Mouse (Mus musculus) spleen, postnatal 36 days (tissue): Measurements from ENCODE around the gene Prlh.

Experiments
- DNase-seq, 2 experiments: peaks; one replicate each; pipeline ENCODE4 v3.0.0; 2022; ENCODE audit warnings: low spot score in 2 of 2, mixed read lengths in 1 of 2

Gene Prlh

DNA sequence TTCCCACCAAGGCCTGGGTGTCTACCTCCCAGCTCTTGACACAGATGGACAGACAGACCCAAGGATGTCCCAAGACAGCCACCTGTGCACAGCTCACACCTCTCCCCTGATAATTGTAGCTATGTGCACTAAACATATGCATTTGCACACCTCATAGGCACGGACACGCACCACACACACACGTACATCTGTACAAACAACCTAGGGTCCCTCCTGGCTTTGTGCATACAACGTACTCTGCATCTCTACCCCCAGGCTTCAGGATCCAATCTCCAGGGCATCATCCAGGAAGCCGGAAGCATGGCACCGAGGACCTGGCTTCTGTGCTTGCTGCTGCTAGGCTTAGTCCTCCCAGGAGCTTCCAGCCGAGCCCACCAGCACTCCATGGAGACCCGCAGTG lies at the start of gene Prlh:
TSS of gene Prlh (plus strand) at position 301 of the 400 bp plus-strand sequence.
- DNase-seq: no peak

- DNase-seq: no peak
Observed at GRCm38 (mm10) chr1:90903211-90903945, 49.5 kb upstream of the Prlh start.

GRCm38 (mm10) chr1:90903971-90904458 lies 48.9 kb upstream of the Prlh start:
- no peak for DNase-seq

- no peak for DNase-seq
Observed at GRCm38 (mm10) chr1:90904729-90905404, 48.0 kb upstream of the Prlh start.

- no peak for DNase-seq
Observed at GRCm38 (mm10) chr1:90906357-90906756, 46.6 kb upstream of the Prlh start.

DNA sequence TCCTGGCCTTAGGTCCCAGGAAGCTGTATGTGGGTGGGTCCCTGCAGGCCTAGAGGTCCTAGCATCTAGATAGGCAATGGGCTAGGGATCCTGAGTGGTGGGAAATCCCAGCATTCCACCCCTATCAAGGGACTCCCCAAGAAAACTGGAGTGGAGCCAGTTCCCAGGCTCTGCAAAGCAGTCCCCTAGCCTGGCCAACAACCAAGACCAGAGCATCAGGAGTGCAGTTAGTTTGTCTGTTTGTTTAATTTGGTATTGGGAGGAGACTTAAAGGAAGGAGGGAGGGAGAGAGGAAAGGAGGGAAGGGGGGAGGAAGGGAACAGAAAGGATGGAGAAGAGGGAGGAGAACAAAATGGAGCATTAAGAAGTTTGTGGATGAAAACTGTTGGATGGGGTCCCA lies 43.7 kb upstream of the Prlh start:
- peak in 1 of 2 experiments; percentile 30 for DNase-seq

DNA sequence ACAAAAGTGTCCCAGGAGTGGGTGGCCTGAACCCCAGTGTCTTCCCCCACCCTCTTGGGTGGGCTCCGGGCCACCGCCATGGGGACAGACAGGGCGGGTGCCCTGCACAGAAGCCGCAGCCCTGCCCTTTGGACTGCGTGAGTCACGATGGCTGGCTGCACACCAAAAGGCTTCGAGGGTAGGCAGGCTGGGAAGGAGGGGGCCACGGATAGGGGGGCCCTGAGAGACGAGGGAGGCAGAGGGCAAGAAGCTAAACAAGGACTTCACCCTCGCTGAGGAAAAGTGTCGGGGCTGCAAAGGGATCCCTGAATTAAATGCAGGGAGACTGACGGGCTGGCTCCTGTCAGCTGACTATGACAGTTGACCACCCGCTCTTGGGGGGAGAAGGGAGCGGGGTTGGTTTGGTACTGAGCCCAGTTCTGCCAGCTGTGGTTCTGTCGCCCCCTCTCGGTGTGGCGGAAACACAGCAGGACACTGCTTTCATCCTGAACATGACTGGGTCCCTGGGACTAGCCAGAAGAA lies 43.2 kb upstream of the Prlh start:
- no peak for DNase-seq

- no peak for DNase-seq
Observed at GRCm38 (mm10) chr1:90913231-90913630, 39.7 kb upstream of the Prlh start.

DNA sequence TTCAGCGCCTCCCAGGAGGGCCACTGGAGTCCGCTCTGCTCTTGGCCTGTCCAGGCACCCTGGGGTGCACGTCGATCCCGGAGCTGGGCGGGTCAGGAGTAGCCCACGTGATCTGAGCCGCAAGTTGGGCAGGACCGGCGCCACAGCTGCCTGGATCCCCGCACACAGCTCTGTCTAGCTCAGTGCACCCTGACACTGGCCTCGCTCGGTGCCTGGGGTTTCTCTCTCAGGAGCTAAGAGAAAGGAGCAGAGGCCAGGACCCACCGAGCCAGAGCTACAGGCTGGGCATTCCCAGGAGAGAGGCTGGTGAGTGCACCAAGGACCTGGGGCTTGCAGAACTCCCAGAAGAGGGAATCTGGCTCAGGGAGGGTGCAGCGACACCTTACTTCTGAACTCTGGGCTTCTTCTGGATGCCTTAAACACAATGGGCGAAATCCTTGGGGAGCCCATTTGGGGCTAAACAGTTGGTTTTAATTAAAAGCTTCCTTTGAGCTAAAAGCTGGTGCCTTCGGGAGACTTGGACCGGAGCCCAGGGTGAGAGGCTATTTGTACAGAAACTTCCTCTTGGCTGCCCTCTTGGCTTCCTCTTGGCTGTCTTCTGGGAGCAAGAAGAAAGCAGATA lies 37.8 kb upstream of the Prlh start, which contains the start of gene Mlph:
TSS of gene Mlph (plus strand) at position 138 of the 622 bp plus-strand sequence.
- DNase-seq: no peak

- DNase-seq: no peak
Observed at GRCm38 (mm10) chr1:90917509-90917908, 35.4 kb upstream of the Prlh start.

GRCm38 (mm10) chr1:90921687-90922086 lies 31.2 kb upstream of the Prlh start:
- DNase-seq: no peak

- no peak for DNase-seq
Observed at GRCm38 (mm10) chr1:90926030-90926429, 26.9 kb upstream of the Prlh start.

DNA sequence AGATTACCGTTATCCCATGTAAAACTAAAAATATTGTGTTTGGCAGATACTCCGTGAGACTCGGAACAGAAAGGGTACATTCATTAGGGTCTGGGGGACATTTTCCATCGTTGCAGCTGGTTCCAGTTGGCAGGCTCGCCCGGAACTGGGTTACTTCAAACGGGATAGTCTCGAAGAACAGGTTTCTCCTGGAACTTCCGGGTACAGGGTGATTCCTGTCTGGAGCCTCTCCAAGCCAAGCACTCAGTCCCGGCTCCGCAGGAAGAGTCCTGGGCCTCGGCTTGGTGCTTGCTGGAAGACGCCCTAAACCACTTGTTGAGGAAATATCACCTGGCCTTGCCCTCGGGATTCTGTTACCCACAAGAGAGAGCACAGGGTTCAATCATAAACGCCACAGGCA lies 25.6 kb upstream of the Prlh start:
- no peak for DNase-seq

GRCm38 (mm10) chr1:90927929-90928574 lies 24.9 kb upstream of the Prlh start:
- DNase-seq: no peak

DNA sequence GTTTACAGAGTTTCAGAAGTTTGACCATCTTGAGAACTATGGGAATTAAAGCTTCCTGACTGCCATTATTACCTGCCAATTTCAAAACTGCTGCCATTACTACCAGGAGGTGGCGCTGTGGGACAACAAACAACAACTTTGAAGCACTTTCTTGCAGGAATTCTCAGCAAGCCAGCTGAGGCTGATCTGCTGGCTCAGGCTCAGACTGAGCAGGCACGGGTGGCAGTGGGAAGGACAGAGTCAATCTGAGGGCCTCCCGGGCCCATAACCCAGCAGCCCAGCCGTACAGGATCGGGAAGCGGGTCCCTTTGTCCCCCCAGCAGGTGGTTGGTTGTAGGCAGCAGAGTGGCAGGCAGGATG lies 24.4 kb upstream of the Prlh start:
- DNase-seq: peak; percentile 8 to 40

DNA sequence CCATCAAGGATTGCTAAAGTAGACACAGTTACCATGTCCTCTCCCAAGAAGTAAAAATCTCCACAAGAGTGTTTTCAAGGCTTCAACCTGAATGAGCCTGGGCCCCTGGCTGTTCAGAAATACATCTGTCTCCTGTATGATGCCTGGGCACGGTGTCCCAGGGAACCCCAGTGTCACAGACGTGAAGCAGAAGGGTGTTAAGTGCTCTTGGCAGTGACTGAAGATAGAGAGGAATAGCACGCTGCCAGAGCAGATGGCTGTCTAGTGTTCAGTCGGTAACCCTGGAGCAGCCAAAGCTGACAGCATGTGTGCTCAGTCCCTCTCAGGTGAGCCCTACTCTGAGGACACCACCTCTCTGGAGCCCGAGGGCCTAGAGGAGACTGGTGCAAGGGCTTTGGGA lies 19.9 kb upstream of the Prlh start:
- DNase-seq: no peak

DNA sequence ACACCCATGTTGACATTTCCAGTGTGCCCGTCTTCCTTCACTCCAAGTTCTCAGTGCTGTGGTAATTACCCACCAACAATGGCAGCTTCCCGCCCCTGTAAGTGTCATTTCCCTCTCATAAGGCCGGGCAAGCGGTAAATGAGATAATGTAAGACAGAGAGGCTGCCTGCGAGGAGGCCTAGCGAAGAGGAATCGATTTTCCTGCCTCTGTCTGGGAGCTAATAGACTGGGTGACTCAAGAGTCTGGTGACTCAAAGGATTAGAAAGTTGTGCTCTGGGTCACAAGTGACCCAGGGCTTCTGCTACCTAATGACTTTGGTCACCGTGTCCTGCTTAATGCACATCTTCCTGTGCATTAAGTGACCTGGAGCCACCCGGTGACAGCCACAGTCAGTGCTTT lies 15.9 kb upstream of the Prlh start:
- no peak for DNase-seq

DNA sequence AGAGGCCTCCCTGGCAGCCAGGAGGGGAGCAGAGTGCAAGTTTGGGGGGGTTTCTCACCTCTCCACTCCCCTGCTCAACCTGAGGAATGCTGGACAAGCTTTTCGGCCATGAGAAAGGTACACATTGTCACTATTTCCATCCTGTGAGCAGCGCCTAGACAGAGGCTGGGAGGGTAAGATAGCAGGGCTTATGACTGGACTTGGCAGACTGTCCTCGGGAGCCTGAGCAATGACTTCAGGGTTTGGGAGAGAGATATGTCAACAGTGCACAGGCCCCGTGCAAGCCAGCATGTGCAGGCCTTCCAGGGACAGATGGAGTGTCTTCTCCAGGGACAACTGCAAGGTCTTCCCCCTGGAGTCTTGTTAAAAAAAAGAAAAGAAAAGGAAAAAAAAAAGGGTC lies 12.9 kb upstream of the Prlh start:
- DNase-seq: no peak

DNA sequence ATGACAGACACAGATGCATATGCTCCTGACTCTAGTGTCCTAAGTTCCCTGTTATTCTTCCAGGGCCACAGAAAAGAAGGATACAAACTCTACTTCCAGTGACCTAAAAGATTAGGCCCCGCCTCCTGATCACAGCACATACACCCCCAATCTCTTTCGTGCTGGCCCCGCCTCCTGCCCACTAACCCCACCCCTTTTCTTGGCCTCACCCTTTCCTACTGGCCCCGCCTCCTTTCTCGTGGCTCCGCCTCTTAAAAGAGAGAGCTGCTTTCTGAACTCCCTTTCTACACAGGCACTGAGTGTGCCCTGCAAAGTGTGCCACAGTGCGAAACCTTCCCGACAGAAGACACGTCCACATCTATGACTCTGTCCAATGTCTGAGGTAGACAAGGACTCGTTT lies 7.7 kb upstream of the Prlh start:
- DNase-seq: no peak

GRCm38 (mm10) chr1:90947252-90947651 lies 5.7 kb upstream of the Prlh start:
- DNase-seq: no peak

DNA sequence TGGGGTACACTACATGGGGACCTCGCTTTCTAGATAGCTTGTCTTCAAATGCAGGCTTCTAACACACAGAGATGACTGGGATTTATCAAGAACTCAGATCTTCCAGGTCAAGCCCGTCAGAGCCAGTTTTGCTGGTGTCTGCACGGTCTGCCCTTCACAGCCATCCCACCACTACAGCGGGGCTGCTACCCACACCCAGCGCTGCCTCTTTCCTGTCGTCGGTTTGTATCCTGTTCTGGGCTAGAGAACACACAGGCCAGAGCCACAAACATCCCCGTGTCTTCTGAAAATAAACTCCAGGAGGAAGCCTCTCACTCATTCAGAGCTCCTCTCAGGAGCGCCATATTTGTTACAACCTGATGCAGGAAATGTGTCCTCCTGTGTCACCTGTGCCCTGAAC lies 3.6 kb upstream of the Prlh start:
- no peak for DNase-seq

DNA sequence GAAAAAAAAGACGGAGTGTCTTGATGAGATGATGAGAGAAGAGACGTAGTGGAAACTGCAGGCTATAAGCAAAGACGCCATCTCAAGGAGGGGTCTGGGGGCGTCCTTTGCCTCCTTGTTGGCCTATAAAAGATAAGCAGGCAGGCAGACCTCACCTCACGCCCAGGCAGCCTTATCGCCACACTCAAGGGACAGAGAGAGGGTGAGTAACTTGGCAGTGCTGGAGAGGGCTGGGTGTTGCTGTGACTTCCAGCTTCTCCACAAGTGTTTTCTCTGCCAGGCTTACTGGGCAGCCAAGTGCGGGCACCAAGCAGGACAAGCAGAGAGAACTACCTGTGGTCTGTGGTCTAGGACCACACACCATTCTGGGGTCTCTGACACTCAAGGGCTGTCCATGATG lies 1.2 kb upstream of the Prlh start:
- DNase-seq: no peak
